Mouse (Mus musculus): ENCODE measurements at regions not wholly inside any gene's neighbourhood (a gene's known extent, or its start where the extent isn't known, plus 50 kb on each side); places are given as distances from the start of the nearest gene placed in this dataset.

DNA sequence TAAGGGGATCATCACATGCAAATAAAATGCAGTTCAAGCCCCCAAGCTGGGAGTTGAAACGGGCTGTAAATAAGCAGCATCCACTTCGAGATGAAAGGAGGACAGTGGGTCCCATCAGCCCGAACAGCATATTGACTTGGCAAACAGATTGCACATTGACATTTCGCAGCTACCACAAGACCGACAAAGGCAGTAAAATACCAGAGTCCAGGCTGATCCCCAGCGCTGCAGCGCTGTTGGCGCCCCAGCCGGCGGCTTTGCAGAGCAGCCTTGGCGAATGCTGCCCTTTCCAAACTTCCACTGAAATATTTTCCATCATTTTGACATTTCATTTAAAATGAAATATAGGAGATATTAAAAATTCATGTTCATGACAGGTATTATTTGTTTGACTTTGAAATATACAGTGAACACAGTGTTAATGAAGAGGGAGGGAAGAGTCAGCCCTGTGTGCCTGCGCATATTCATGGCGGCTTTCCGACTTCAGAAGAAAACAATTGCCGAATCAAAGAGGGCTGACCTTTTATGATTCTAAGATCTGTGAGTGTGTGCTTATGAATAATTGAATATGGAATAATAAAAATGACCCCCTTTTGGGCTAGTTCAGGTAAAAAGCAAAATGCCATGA is 98.4 kb downstream of the Sqor start:
- DNase-seq (ENCODE audit: low read depth, low spot score): peak; percentile 6

DNA sequence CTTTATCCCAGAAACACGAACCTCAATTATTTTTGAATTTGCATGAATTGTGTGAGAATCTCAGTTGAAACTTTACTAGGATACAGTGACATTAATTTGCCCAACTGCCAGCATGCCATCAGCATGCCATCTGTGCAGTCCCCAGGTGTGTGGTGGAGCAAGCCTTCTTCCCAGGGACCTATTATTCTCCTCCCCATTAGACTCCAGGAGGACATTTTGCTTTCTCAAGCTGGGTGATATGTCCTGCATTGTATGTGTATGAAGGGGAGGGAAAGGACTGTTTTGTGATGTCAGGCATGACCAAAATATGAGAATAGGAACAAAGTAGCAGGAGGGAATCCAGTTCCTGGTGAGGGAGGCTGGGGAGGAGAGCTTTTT is 98.9 kb downstream of the Sqor start:
- DNase-seq (ENCODE audit: low read depth, low spot score): no peak

DNA sequence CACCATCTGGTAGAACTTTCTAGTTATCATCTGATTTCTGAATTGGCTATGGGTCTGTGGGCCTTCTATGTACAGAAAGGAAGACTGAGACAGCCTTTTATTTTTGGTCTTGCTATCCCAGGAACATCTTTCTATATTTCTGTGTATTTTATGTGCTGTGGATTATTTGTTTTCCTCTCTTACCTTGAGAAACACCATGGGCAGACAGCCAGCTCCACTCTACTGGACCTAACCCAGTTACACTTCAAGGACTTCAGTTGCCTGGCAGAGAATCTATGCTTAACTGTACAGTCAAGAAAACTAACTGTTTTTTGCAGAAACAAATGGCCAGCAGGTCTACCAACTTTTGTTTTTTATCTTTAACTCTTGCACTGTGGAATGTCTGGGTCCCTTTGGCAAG is 122.1 kb downstream of the Sqor start:
- no peak for DNase-seq (ENCODE audit: low read depth, low spot score)

DNA sequence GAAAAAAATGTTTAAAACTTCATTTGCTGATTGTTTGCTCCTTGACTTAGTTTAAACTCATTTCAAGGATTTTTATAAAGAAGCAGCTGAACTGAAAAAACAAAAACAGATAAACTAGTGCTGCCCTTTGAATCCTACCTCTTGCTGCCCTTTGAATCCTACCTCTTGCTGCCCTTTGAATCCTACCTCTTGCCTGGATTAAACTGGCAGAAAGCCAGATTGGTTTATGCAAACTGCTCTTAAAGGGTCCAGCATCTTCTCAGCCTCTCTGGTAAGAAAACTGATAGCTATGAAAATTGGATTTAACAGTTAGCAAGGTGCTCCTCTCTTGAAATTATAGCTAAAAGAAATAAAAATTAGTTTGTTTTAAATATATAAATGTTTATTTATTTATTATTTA is 122.5 kb downstream of the Sqor start:
- DNase-seq (ENCODE audit: low read depth, low spot score): no peak

DNA sequence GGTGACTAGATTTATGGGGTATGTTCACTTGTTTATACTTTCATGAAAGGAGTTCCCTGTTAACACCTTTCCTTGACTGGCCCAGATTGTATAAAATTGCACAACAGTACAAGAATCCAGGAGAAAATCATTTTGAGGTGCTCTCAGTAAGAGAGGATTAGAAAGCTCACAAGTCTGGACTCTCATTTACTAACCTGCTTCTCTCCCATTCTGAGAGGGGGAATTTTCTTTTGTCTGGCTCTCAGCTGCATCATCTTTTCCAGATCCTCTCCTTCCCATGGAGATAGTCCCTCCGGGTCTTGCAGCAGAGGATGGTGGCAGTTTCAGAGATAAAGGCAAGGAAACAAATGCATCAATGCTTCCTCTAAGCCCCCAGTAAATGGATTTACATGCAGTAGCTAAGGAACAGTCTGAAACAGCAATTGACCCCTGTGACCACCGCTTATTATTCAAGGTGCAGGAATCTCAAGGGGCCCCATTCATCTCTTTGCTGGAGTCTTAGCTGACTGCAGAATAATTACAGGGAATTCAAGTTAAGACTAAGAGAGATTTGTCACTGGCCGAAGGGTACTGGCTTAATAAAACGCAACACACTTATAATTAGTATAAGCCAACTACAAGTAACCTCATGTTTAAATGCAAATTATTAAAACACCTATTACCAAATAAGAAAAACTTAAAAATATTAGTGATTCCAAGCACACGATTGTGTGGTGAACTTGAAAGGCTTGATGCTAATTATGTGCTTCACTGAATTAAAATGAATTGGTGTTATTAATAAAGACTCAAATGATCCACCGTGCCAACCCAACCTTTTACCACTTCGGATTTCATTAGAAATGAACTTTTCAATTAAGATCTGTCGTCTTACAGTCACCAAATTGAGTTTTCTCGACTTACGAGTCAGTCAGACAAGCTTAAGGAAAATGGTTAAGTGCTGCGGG is 140.4 kb downstream of the Sqor start:
- peak; percentile 64 for DNase-seq (ENCODE audit: low read depth, low spot score)

DNA sequence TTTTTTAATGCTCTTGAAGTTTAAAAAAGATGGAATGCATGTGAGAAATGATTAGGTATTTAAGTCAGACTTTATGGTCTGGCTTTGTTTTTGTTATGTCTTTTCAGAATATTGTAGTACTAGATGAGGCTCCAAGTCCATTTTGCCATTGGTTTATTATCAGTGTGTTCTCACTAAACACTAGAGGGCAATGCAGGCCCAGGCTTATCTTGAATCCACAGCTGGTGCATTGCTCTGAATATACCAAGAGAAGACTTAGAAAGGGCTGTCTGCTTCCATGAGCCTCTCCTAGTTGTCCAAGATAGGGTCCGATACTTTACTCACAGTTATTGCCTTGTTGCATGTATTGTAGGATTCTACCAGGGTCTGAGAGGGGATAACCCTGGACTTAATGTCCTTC is 151.7 kb downstream of the Sqor start:
- no peak for DNase-seq (ENCODE audit: low read depth, low spot score)

DNA sequence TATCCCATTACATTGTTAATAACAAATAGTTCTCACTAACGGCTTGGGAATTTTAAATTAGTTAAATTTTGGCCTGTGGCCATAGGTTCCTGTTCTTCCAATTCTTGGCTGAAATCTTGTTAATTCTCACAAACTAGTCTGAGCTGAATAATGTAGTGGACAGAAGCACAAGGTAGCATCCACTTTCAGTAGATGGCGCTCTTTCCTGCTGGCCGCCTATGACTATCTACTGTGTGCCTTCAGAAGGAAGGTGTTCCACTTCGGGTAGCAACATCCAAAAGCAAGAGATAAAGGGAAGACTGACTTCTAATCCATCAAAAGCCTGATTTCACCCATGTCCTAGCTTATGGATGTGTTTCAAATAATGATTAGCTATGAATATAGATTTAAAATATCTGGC is 172.9 kb downstream of the Sqor start:
- DNase-seq (ENCODE audit: low read depth, low spot score): no peak

DNA sequence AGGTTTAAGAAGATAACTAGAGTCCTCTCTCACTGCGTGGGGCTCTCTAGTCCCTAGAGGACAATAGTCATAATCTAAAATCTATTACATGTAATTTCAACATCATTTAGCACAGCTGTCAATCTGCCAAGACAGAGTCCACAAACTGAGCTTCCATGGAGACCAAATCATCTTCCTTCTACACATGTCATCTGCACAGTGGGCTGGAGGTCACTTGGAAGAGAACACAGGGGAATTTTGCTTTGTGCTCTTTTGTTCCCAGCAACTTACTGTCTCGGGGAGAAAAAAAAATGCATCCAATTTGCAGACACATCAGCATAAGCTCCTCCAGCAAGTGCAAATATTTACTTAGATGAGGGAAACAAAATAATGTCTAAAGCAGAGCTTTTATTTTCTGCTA is 179.8 kb downstream of the Sqor start:
- DNase-seq (ENCODE audit: low read depth, low spot score): peak; percentile 3

DNA sequence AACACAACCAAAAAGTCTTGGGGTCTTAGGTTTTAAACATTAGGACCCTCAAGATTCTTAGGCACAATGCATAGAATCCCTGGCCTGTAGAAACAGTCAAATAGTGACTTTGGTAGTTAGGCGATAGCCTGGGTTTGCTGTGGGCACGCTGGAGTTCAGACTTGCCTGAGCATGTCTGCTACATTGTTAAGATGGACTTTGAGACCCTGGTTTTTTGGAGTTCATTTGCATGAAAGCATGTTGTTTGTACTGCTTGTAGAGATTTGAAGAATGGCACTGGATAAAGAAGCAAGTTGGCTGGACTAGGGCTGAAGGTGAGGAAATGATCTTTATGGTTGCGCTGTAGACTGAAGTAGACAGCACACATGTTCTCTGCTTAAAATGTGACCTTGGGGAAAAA is 180.9 kb downstream of the Sqor start:
- no peak for DNase-seq (ENCODE audit: low read depth, low spot score)

DNA sequence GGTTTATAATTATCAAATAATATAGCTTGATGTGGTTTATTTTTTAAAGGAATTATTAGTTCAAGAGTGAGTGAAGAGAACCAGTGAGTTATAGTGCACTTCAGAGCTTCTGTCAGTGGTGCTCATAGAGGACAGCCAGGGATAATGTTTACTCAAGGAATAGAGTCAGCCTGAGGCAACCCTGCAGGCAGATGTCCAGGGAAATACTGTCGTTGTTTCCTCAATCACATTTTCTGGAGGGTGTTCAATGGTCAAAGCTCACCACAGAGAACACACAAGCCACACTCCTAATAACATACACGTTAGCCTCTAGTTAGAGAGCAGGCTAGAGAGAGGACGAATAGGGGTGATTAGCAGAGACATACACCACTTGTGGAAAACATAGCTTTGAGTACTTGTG is 184.0 kb downstream of the Sqor start:
- no peak for DNase-seq (ENCODE audit: low read depth, low spot score)

DNA sequence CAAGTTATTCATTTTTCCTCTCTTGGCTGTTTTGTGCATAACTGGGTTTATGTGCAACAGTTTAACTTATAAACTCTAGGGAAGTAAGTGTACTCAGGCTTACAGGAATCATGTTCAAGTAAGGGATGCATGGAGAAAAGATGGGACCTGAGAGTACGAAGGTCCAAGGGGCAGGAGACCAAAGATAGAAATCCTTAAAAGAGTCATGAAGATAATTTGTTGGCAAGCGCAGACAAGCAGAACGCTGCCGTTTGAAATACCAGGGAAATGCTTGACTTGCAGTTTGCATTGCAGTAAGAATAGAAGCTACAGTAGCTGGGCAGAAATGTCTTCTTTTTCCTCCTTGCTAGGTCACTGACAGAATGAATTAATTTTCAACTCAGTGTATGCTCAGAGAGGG is 196.7 kb downstream of the Sqor start:
- DNase-seq (ENCODE audit: low read depth, low spot score): no peak

DNA sequence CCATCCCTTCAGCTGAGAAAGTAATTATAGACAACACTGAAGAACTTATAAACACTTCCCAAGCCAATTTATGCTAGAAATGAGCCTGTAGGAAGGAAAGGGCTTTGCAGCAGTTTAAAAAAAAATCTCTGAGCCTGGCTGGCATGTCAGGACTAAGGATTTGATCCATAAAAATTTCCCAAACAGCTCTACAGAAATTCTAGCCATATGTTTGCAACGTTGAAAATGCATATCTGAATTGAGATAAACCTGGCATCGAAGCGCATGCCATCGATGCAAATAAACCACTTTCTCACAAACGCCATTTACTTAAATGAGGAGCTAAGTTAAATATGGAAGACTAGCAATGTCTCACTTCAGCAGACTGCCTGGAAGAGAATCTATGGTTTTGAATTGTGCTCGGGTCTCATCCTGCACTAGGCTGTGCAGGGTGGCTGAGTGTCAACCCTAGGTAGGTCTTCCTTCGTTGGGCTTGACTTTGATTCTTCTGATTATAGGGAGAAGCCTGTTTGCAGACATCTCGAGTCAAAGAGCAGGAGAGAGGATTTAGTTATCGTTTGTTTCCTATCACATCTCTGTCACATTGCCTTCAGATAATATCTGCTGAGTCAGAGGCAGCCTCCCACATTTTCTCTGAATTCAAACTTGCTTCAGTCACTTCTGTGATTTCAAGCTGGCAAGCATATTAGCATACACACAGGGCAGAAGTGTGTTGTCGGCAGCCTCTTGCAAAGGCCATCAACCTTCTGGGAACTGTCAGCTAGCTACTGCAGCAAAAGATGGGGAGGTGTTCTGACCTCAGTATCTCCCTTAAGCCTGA is 204.0 kb downstream of the Sqor start:
- no peak for DNase-seq (ENCODE audit: low read depth, low spot score)

All from mesoderm, embryonic 11.5 days (tissue).